ENCODE assay signal across 8 mouse cellular contexts in genomic region chr10:79924998-79925784, GRCm38 (mm10). TPM values are rescaled to one million over a fixed set of nuclear protein-coding genes. Genes with fewer than 3 reads are reported as not detected.
DNase-seq lines count a peak whose midpoint lies in the region; ATAC-seq and TF ChIP-seq lines count a peak whose summit lies in the region.

No protein-coding gene starts in this region.

- ATAC-seq in forebrain, postnatal 0 days: peak; percentile 14

- WGBS in forebrain, postnatal 0 days: 12% methylated on average over 29 of the region's 29 CpGs
- 10% methylated on average over 29 of the region's 29 CpGs for WGBS in hindbrain, embryonic 10.5 days

- DNase-seq in ES-E14 (ENCODE audit: low read depth, low spot score): peak; percentile 78
- peak; percentile 88 to 99 for DNase-seq in cerebellum, adult 18-20 months
- peak; percentile 96 for DNase-seq in forebrain, postnatal 0 days
- peak; percentile 90 for DNase-seq in hindbrain, embryonic 10.5 days (ENCODE audit: low spot score)
- peak; percentile 96 to 97 for DNase-seq in layer of hippocampus, postnatal 14 days (ENCODE audit: low spot score in 2 of 2)
- DNase-seq in lung, postnatal 10 days: peak; percentile 90
- DNase-seq in ovary, postnatal 14 days (ENCODE audit: low spot score): peak; percentile 96
- DNase-seq in thymus, postnatal 14 days: peak; percentile 94

- peak; percentile 100 for TF ChIP-seq CTCF in forebrain, postnatal 0 days (IDR thresholded peaks at IDR 0.05; ENCODE audit: low read depth)

- H3K27ac ChIP-seq in ES-E14 (ENCODE audit: insufficient read depth, low read depth, low read length, poor library complexity, severe bottlenecking): no peak overlapping the region
- no peak overlapping the region for H3K27ac ChIP-seq in forebrain, postnatal 0 days (ENCODE audit: low read depth, low read length)
- H3K27ac ChIP-seq in hindbrain, embryonic 10.5 days: no peak overlapping the region

- no peaks in the 10 kb centered on the region for H3K9me3 ChIP-seq in ES-E14 (ENCODE audit: control insufficient read depth, insufficient read depth, low read depth, low read length)
- no peaks in the 10 kb centered on the region for H3K9me3 ChIP-seq in forebrain, postnatal 0 days (ENCODE audit: low read length)
- no peaks in the 10 kb centered on the region for H3K9me3 ChIP-seq in hindbrain, embryonic 10.5 days

- no peak overlapping the region for H3K4me3 ChIP-seq in ES-E14 (ENCODE audit: insufficient read depth in 1 of 2, low read depth in 1 of 2, low read length in 2 of 2, poor library complexity in 1 of 2, severe bottlenecking in 1 of 2)
- H3K4me3 ChIP-seq in forebrain, postnatal 0 days (ENCODE audit: low read depth, low read length): no peak overlapping the region
- peak overlapping the region; percentile 18; the same call in 1 of the 2 replicates for H3K4me3 ChIP-seq in hindbrain, embryonic 10.5 days

- peak overlapping the region; percentile 89 for H3K4me2 ChIP-seq in forebrain, postnatal 0 days (ENCODE audit: low read depth)

- peaks cover 3 to 16% of the 10 kb centered on the region in 2 experiments; a peak in 2 of 4 replicates for H3K4me1 ChIP-seq in ES-E14 (ENCODE audit: control insufficient read depth in 2 of 2, insufficient read depth in 2 of 2, low read length in 2 of 2, poor library complexity in 1 of 2)
- peaks cover 8% of the 10 kb centered on the region; the same call in 1 of the 2 replicates for H3K4me1 ChIP-seq in forebrain, postnatal 0 days (ENCODE audit: insufficient read depth)
- peaks cover 65% of the 10 kb centered on the region for H3K4me1 ChIP-seq in hindbrain, embryonic 10.5 days (replicated peaks)

- H3K27me3 ChIP-seq in forebrain, postnatal 0 days (ENCODE audit: insufficient read depth, low read length): peaks cover 32% of the 10 kb centered on the region
- peaks cover 58% of the 10 kb centered on the region for H3K27me3 ChIP-seq in hindbrain, embryonic 10.5 days (ENCODE audit: insufficient read depth, poor library complexity, severe bottlenecking)

- H3K36me3 ChIP-seq in ES-E14 (ENCODE audit: control insufficient read depth, insufficient read depth, low read length, poor library complexity, severe bottlenecking): no peaks in the 10 kb centered on the region
- H3K36me3 ChIP-seq in forebrain, postnatal 0 days (ENCODE audit: insufficient read depth): no peaks in the 10 kb centered on the region
- H3K36me3 ChIP-seq in hindbrain, embryonic 10.5 days: peaks cover under 1% of the 10 kb centered on the region; the same call in 1 of the 2 replicates

- in situ Hi-C loops in ES-E14 (cut with MboI; ENCODE audit: low sequenced_read_pairs in 2 of 2, unreplicated experiment in 2 of 2): no loop called here

- H3K9ac ChIP-seq in ES-E14 (ENCODE audit: insufficient read depth, low read depth, low read length, poor library complexity, severe bottlenecking): no peak overlapping the region
- no peak overlapping the region for H3K9ac ChIP-seq in forebrain, postnatal 0 days

TF ChIP-seq in ES-E14, 5 proteins besides CTCF, POLR2A, EP300 and RAD21:
- TF ChIP-seq ZC3H11A (IDR thresholded peaks at IDR 0.05; ENCODE audit: borderline replicate concordance, low read depth, low read length) (peak; percentile 96), ZNF384 (IDR thresholded peaks at IDR 0.05; ENCODE audit: low read depth, low read length) (no peak), CHD2 (IDR thresholded peaks at IDR 0.05; ENCODE audit: low read depth, low read length) (no peak), HCFC1 (IDR thresholded peaks at IDR 0.05; ENCODE audit: borderline replicate concordance, insufficient read depth, low read length) (peak; percentile 69; the same call in 1 of the 2 replicates)

RNA-seq across cellular contexts. Expression of gene Arid3a, which starts 1.7 kb away (rescaled TPM):
- 10.8 and 16.3 TPM in 2 replicates for total RNA-seq in ES-E14 (2012; rRNA removed)
- total RNA-seq in forebrain, postnatal 0 days (2014; rRNA removed): 7.1 and 7.9 TPM in 2 replicates
- 1.0 and 2.1 TPM in 2 replicates for polyA plus RNA-seq in forebrain, postnatal 0 days (2015; fragmentation: Nextera tagmentation; extraction: Ambion mirVana)
- polyA plus RNA-seq in hindbrain, embryonic 10.5 days (2016; fragmentation: Nextera tagmentation; extraction: Ambion mirVana): 11.1 and 15.0 TPM in 2 replicates
- total RNA-seq in layer of hippocampus, postnatal 14 days (2021): 1 to 10 TPM; 4.5 to 6.4 TPM

RNA-seq across cellular contexts. Expression of gene R3hdm4, which starts 4.2 kb away (rescaled TPM):
- 24.0 and 28.2 TPM in 2 replicates for total RNA-seq in ES-E14 (2012; rRNA removed)
- 117 and 129 TPM in 2 replicates for total RNA-seq in forebrain, postnatal 0 days (2014; rRNA removed)
- 282 and 333 TPM in 2 replicates for polyA plus RNA-seq in forebrain, postnatal 0 days (2015; fragmentation: Nextera tagmentation; extraction: Ambion mirVana)
- polyA plus RNA-seq in hindbrain, embryonic 10.5 days (2016; fragmentation: Nextera tagmentation; extraction: Ambion mirVana): 130 and 152 TPM in 2 replicates
- 100 to 1,000 TPM; 424 to 430 TPM for total RNA-seq in layer of hippocampus, postnatal 14 days (2021)

RNA-seq across cellular contexts. Expression of gene Kiss1r, which starts 8.4 kb away (rescaled TPM):
- total RNA-seq in ES-E14 (2012; rRNA removed): 0.85 and 2.4 TPM in 2 replicates
- 4.2 and 5.4 TPM in 2 replicates for total RNA-seq in forebrain, postnatal 0 days (2014; rRNA removed)
- 3.4 and 3.6 TPM in 2 replicates for polyA plus RNA-seq in forebrain, postnatal 0 days (2015; fragmentation: Nextera tagmentation; extraction: Ambion mirVana)
- polyA plus RNA-seq in hindbrain, embryonic 10.5 days (2016; fragmentation: Nextera tagmentation; extraction: Ambion mirVana): 0.72 and 0.80 TPM in 2 replicates
- 1 to 10 TPM; 5.0 to 8.9 TPM for total RNA-seq in layer of hippocampus, postnatal 14 days (2021)

RNA-seq across cellular contexts. Expression of gene Gm26602, which starts 14.5 kb away (rescaled TPM):
- 2.3 and 8.3 TPM in 2 replicates for total RNA-seq in ES-E14 (2012; rRNA removed)
- not detected in 2 replicates for total RNA-seq in forebrain, postnatal 0 days (2014; rRNA removed)
- 34.4 and 39.2 TPM in 2 replicates for polyA plus RNA-seq in forebrain, postnatal 0 days (2015; fragmentation: Nextera tagmentation; extraction: Ambion mirVana)
- polyA plus RNA-seq in hindbrain, embryonic 10.5 days (2016; fragmentation: Nextera tagmentation; extraction: Ambion mirVana): 2.6 and 4.5 TPM in 2 replicates
- total RNA-seq in layer of hippocampus, postnatal 14 days (2021): not detected

RNA-seq across cellular contexts. Expression of gene Med16, which starts 16.5 kb away (rescaled TPM):
- 21.0 and 24.9 TPM in 2 replicates for total RNA-seq in ES-E14 (2012; rRNA removed)
- 47.0 and 60.9 TPM in 2 replicates for total RNA-seq in forebrain, postnatal 0 days (2014; rRNA removed)
- 46.1 and 56.0 TPM in 2 replicates for polyA plus RNA-seq in forebrain, postnatal 0 days (2015; fragmentation: Nextera tagmentation; extraction: Ambion mirVana)
- polyA plus RNA-seq in hindbrain, embryonic 10.5 days (2016; fragmentation: Nextera tagmentation; extraction: Ambion mirVana): 68.3 and 77.3 TPM in 2 replicates
- total RNA-seq in layer of hippocampus, postnatal 14 days (2021): 10 to 100 TPM; 48.8 to 51.9 TPM
